Mouse (Mus musculus): Measurements from ENCODE around the gene Chrna5.

Gene Chrna5

GRCm38 (mm10) chr9:55023902-55024583 is 43.4 kb downstream of the Chrna5 start:
- DNase-seq (ENCODE audit: extremely low spot score) = peak; percentile 85

GRCm38 (mm10) chr9:55025534-55026274 is 45.0 kb downstream of the Chrna5 start:
- no peak for DNase-seq (ENCODE audit: extremely low spot score)

GRCm38 (mm10) chr9:55026275-55026663 is 45.6 kb downstream of the Chrna5 start, which contains the start of gene Chrna3:
Gene Chrna3, minus strand, starts transcription at chr9:55026562.
- DNase-seq (ENCODE audit: extremely low spot score) = peak; percentile 69

GRCm38 (mm10) chr9:55031435-55032167 is 50.9 kb downstream of the Chrna5 start:
- no peak for DNase-seq (ENCODE audit: extremely low spot score)

- no peak for DNase-seq (ENCODE audit: extremely low spot score)
These were observed 58.3 kb downstream of the Chrna5 start for GRCm38 (mm10) chr9:55038948-55039347.

- no peak for DNase-seq (ENCODE audit: extremely low spot score)
These were observed 59.3 kb downstream of the Chrna5 start for GRCm38 (mm10) chr9:55039983-55040382.

- DNase-seq (ENCODE audit: extremely low spot score) = no peak
These were observed 60.7 kb downstream of the Chrna5 start for GRCm38 (mm10) chr9:55041389-55041788.

GRCm38 (mm10) chr9:55043688-55044087 is 63.0 kb downstream of the Chrna5 start:
- DNase-seq (ENCODE audit: extremely low spot score) = peak; percentile 34

GRCm38 (mm10) chr9:55045001-55045400 is 64.3 kb downstream of the Chrna5 start:
- no peak for DNase-seq (ENCODE audit: extremely low spot score)

- DNase-seq (ENCODE audit: extremely low spot score) = peak; percentile 34
These were observed 66.1 kb downstream of the Chrna5 start for GRCm38 (mm10) chr9:55046764-55047163.

- DNase-seq (ENCODE audit: extremely low spot score) = peak; percentile 65
These were observed 67.7 kb downstream of the Chrna5 start, which contains the start of gene Chrnb4 for GRCm38 (mm10) chr9:55048211-55048880. Gene Chrnb4, minus strand, starts transcription at chr9:55048779.

- DNase-seq (ENCODE audit: extremely low spot score) = no peak
These were observed 74.8 kb downstream of the Chrna5 start for GRCm38 (mm10) chr9:55055386-55055930.

Measured in embryo, embryonic 9.5 days (tissue).